Mouse (Mus musculus) kidney, adult 2 months (tissue): Measurements from ENCODE around the gene Fth1.

Source experiments
- CTCF ChIP-seq: fragments of 200-500 bp; conservative IDR thresholded peaks from 2 replicates; pipeline ENCODE4 v1.5.1; 2011; ENCODE audit warnings: low read depth, mild to moderate bottlenecking, control low read depth, low read length, moderate library complexity, mixed read lengths; ENCODE audit not compliant: insufficient read depth, insufficient read length
- POLR2A ChIP-seq: fragments of 200-500 bp; IDR thresholded peaks from one replicate; pipeline ENCODE4 v1.6.1; 2011; ENCODE audit warnings: low read depth, low read length, control low read depth

GRCm38 (mm10) chr19:9954055-9954810, 26.2 kb upstream of the Fth1 start:
- no peak for TF ChIP-seq CTCF
- no peak for TF ChIP-seq POLR2A
